Mouse (Mus musculus) hematopoietic stem cell, adult 5-6 weeks (primary cell): ENCODE measurements around the gene Gm10330. TPM values are rescaled to one million over a fixed set of nuclear protein-coding genes. Genes with fewer than 3 reads are reported as not detected.
"Not testable (repeated sequence)": the region's sequence is repeated elsewhere in the genome, so short reads cannot be mapped to it uniquely, and the experiment has no call there.

ENCODE experiments used
- ATAC-seq, 2 experiments: fragments of 125-278 bp in 1 of 2; replicated peaks in 1 of 2; 2 replicates each; pipeline ENCODE4 v1.8.0; 2016 to 2017; ENCODE audit warnings: inconsistent platforms in 2 of 2, mild to moderate bottlenecking in 2 of 2, moderate number of reproducible peaks in 2 of 2, low read depth in 1 of 2, moderate TSS enrichment in 1 of 2; ENCODE audit not compliant: low FRiP score in 2 of 2, poor library complexity in 2 of 2, severe bottlenecking in 2 of 2, insufficient read depth in 1 of 2, low TSS enrichment in 1 of 2
- total RNA-seq: library from RNA; stranded (forward); fragments of 172-1452, 232-1000 nt; gene quantifications from 2 replicates; pipeline ENCODE4 v1.2.3, GENCODE M21; 2017

Gene Gm10330
- not detected in 2 replicates for total RNA-seq

GRCm38 (mm10) chr12:23780165-23780564 lies at the start of gene Gm10330:
TSS of gene Gm10330 (minus strand) at chr12:23780265.
- ATAC-seq: not testable (repeated sequence)

- not testable (repeated sequence) for ATAC-seq
Measured at GRCm38 (mm10) chr12:23800776-23801175, 20.7 kb upstream of the Gm10330 start.

GRCm38 (mm10) chr12:23800366-23800765 lies 20.3 kb upstream of the Gm10330 start:
- not testable (repeated sequence) for ATAC-seq
